Mouse (Mus musculus) ES-E14 (cell line): ENCODE measurements around the gene Calhm1.

Source experiments
- CHD2 ChIP-seq: IDR thresholded peaks from 2 replicates; pipeline ENCODE4 v1.6.1; 2014; ENCODE audit warnings: mild to moderate bottlenecking, low read depth, low read length, inconsistent platforms
- HCFC1 ChIP-seq: IDR thresholded peaks from 2 replicates; pipeline ENCODE4 v1.6.1; 2012; ENCODE audit warnings: low read length, inconsistent platforms, borderline replicate concordance; ENCODE audit not compliant: insufficient read depth
- ZC3H11A ChIP-seq: IDR thresholded peaks from 2 replicates; pipeline ENCODE4 v1.6.1; 2012; ENCODE audit warnings: low read depth, mild to moderate bottlenecking, inconsistent platforms, low read length, borderline replicate concordance
- ZNF384 ChIP-seq: IDR thresholded peaks from 2 replicates; pipeline ENCODE4 v1.6.1; 2012; ENCODE audit warnings: low read depth, low read length, inconsistent platforms

GRCm38 (mm10) chr19:47104641-47105271, 39.3 kb downstream of the Calhm1 start:
- TF ChIP-seq CHD2 (no peak), HCFC1 (no peak), ZNF384 (no peak), ZC3H11A (no peak)
